Mouse (Mus musculus) embryonic fibroblast, embryonic 13.5 days (primary cell): ENCODE measurements around the gene Sgf29. TPM values are rescaled to one million over a fixed set of nuclear protein-coding genes. Genes with fewer than 3 reads are reported as not detected.

Source experiments
- H3K27ac ChIP-seq: 2 replicates; pipeline ENCODE4 v1.5.1; 2012; ENCODE audit warnings: low read length, control low read depth, inconsistent platforms; ENCODE audit not compliant: insufficient read depth
- H3K4me1 ChIP-seq: 2 replicates; pipeline ENCODE4 v1.6.1; 2011; ENCODE audit warnings: low read length; ENCODE audit not compliant: control insufficient read depth, insufficient read depth
- H3K4me3 ChIP-seq: 2 replicates; pipeline ENCODE4 v1.5.1; 2011; ENCODE audit warnings: mild to moderate bottlenecking, control low read depth, low read length; ENCODE audit not compliant: insufficient read depth
- CTCF ChIP-seq: IDR thresholded peaks from 2 replicates; pipeline ENCODE4 v1.5.1; 2011; ENCODE audit warnings: mild to moderate bottlenecking, control low read depth, low read length, moderate library complexity, borderline replicate concordance; ENCODE audit not compliant: insufficient read depth
- POLR2A ChIP-seq: IDR thresholded peaks from 2 replicates; pipeline ENCODE4 v1.6.1; 2011; ENCODE audit warnings: low read depth, mild to moderate bottlenecking, control low read depth, low read length, moderate library complexity
- polyA plus RNA-seq: library from polyadenylated mRNA; stranded (reverse); fragments of >200 nt; gene quantifications from 2 replicates; pipeline ENCODE4 v1.2.4, GENCODE M21; 2011; ENCODE audit warnings: low read depth; ENCODE audit not compliant: missing spikeins, insufficient read length

Gene Sgf29
- polyA plus RNA-seq, 1 experiment: 30.3 TPM

- no peaks in the 10 kb centered on the region for H3K4me1 ChIP-seq
- TF ChIP-seq CTCF (no peak), POLR2A (no peak)
- H3K27ac ChIP-seq: no peak overlapping the region
- H3K4me3 ChIP-seq: no peak overlapping the region
Observed at GRCm38 (mm10) chr7:126657522-126657921, 8.4 kb downstream of the Sgf29 start.

GRCm38 (mm10) chr7:126659771-126660170 lies 10.7 kb downstream of the Sgf29 start:
- no peaks in the 10 kb centered on the region for H3K4me1 ChIP-seq
- H3K4me3 ChIP-seq: no peak overlapping the region
- TF ChIP-seq POLR2A: no peak
- no peak for TF ChIP-seq CTCF
- no peak overlapping the region for H3K27ac ChIP-seq

GRCm38 (mm10) chr7:126663646-126664045 lies 14.5 kb downstream of the Sgf29 start:
- H3K4me3 ChIP-seq: no peak overlapping the region
- no peaks in the 10 kb centered on the region for H3K4me1 ChIP-seq
- H3K27ac ChIP-seq: no peak overlapping the region
- TF ChIP-seq CTCF: no peak

- Histone ChIP-seq H3K4me3 (no peak overlapping the region), H3K27ac (no peak overlapping the region), H3K4me1 (no peaks in the 10 kb centered on the region)
- TF ChIP-seq CTCF (no peak), POLR2A (no peak)
Observed at GRCm38 (mm10) chr7:126665269-126665668, 16.2 kb downstream of the Sgf29 start.

GRCm38 (mm10) chr7:126667495-126668090 lies 18.5 kb downstream of the Sgf29 start:
- Histone ChIP-seq H3K27ac (no peak overlapping the region), H3K4me3 (no peak overlapping the region), H3K4me1 (no peaks in the 10 kb centered on the region)
- TF ChIP-seq CTCF (no peak), POLR2A (no peak)

- H3K4me1 ChIP-seq: no peaks in the 10 kb centered on the region
- no peak overlapping the region for H3K4me3 ChIP-seq
- no peak overlapping the region for H3K27ac ChIP-seq
- TF ChIP-seq POLR2A (no peak), CTCF (no peak)
Observed at GRCm38 (mm10) chr7:126668452-126668851, 19.3 kb downstream of the Sgf29 start.

GRCm38 (mm10) chr7:126670152-126670551 lies 21.0 kb downstream of the Sgf29 start:
- no peak overlapping the region for H3K4me3 ChIP-seq
- H3K27ac ChIP-seq: no peak overlapping the region
- TF ChIP-seq CTCF (no peak), POLR2A (no peak)
- no peaks in the 10 kb centered on the region for H3K4me1 ChIP-seq

- TF ChIP-seq POLR2A (no peak), CTCF (no peak)
Observed at GRCm38 (mm10) chr7:126672111-126672510, 23.0 kb downstream of the Sgf29 start.

GRCm38 (mm10) chr7:126675104-126675503 lies 26.0 kb downstream of the Sgf29 start:
- no peak overlapping the region for H3K4me3 ChIP-seq
- H3K4me1 ChIP-seq: no peaks in the 10 kb centered on the region
- no peak for TF ChIP-seq POLR2A
- no peak for TF ChIP-seq CTCF
- H3K27ac ChIP-seq: no peak overlapping the region

More at GRCm38 (mm10) chr7:126672111-126672510, 23.0 kb downstream of the Sgf29 start:
- H3K4me3 ChIP-seq: no peak overlapping the region
- no peaks in the 10 kb centered on the region for H3K4me1 ChIP-seq
- no peak overlapping the region for H3K27ac ChIP-seq

GRCm38 (mm10) chr7:126676207-126676606 lies 27.1 kb downstream of the Sgf29 start, which contains the start of gene Sult1a1:
Sult1a1 (minus strand) TSS chr7:126676432.
- no peak within 1 kb of the TSS for H3K4me3 ChIP-seq
- TF ChIP-seq POLR2A: no peak
- TF ChIP-seq CTCF: no peak
- no peak within 1 kb of the TSS for H3K27ac ChIP-seq
- H3K4me1 ChIP-seq: no peaks in the 10 kb centered on the region

- Histone ChIP-seq H3K4me3 (no peak overlapping the region), H3K4me1 (no peaks in the 10 kb centered on the region), H3K27ac (no peak overlapping the region)
- TF ChIP-seq POLR2A (no peak), CTCF (no peak)
Observed at GRCm38 (mm10) chr7:126676631-126677220, 27.6 kb downstream of the Sgf29 start.
